ENCODE assay signal across 16 mouse cellular contexts in genomic region chr15:99606515-99606914, GRCm38 (mm10). TPM values are rescaled to one million over a fixed set of nuclear protein-coding genes. Genes with fewer than 3 reads are reported as not detected.
DNase-seq lines count a peak whose midpoint lies in the region; ATAC-seq lines count a peak whose summit lies in the region.
"Had no signal": no experiment of that assay in that cellular context is flagged by ENCODE, and none has a peak within 500 bp of the region (broad histone marks: within the 10 kb centered on the region; RNA-seq: fewer than 3 reads in every experiment).

No protein-coding gene starts in this region.

- H3K4me2 ChIP-seq in forebrain, embryonic 14.5 days (ENCODE audit: low read length), result no peak overlapping the region
- peak overlapping the region; percentile 7; the same call in 1 of the 2 replicates for H3K4me2 ChIP-seq in liver, embryonic 12.5 days
- H3K4me2 ChIP-seq: embryonic facial prominence, embryonic 12.5 days had no signal

- no peak for ATAC-seq in forebrain, embryonic 14.5 days
- ATAC-seq in liver, embryonic 12.5 days, result peak; percentile 77
- ATAC-seq in inflammation-experienced regulatory T-cells, adult 6 months, result no peak
- ATAC-seq: Patski had no signal

- intact Hi-C loops in left cerebral cortex, postnatal 4 days (cut with DNase I), result no loop called here

- 0 out of 2 replicates have a peak overlapping the region, but pooled peaks have one; percentile 25 for H3K27ac ChIP-seq in forebrain, embryonic 10.5 days
- no peak overlapping the region for H3K27ac ChIP-seq in forebrain, embryonic 14.5 days (ENCODE audit: low read depth, low read length)
- H3K27ac ChIP-seq in liver, embryonic 12.5 days, result no peak overlapping the region
- H3K27ac ChIP-seq in limb, embryonic 10.5 days, result no peak overlapping the region
- H3K27ac ChIP-seq: embryonic facial prominence, embryonic 12.5 days had no signal

- no peak overlapping the region for H3K9ac ChIP-seq in forebrain, embryonic 14.5 days (ENCODE audit: low read length)
- no peak overlapping the region for H3K9ac ChIP-seq in liver, embryonic 12.5 days
- H3K9ac ChIP-seq: embryonic facial prominence, embryonic 12.5 days had no signal

- no peaks in the 10 kb centered on the region for H3K36me3 ChIP-seq in forebrain, embryonic 10.5 days (replicated peaks)
- H3K36me3 ChIP-seq in forebrain, embryonic 14.5 days (ENCODE audit: control insufficient read depth, insufficient read depth, low read length), result no peaks in the 10 kb centered on the region
- H3K36me3 ChIP-seq in liver, embryonic 12.5 days, result no peaks in the 10 kb centered on the region
- H3K36me3 ChIP-seq in limb, embryonic 10.5 days, result no peaks in the 10 kb centered on the region
- H3K36me3 ChIP-seq: embryonic facial prominence, embryonic 12.5 days had no signal

- WGBS in forebrain, embryonic 10.5 days, result 42% methylated on average over 5 of the region's 5 CpGs
- WGBS in forebrain, embryonic 14.5 days, result 37% methylated on average over 5 of the region's 5 CpGs
- 12% methylated on average over 5 of the region's 5 CpGs for WGBS in liver, embryonic 12.5 days (ENCODE audit: insufficient replicate concordance)
- WGBS in limb, embryonic 10.5 days, result 35% methylated on average over 5 of the region's 5 CpGs

- no peaks in the 10 kb centered on the region for H3K9me3 ChIP-seq in forebrain, embryonic 10.5 days
- H3K9me3 ChIP-seq in forebrain, embryonic 14.5 days (replicated peaks; ENCODE audit: control insufficient read depth, low read length), result no peaks in the 10 kb centered on the region
- no peaks in the 10 kb centered on the region for H3K9me3 ChIP-seq in liver, embryonic 12.5 days (replicated peaks)
- H3K9me3 ChIP-seq in limb, embryonic 10.5 days (replicated peaks), result no peaks in the 10 kb centered on the region
- H3K9me3 ChIP-seq: embryonic facial prominence, embryonic 12.5 days had no signal

- H3K27me3 ChIP-seq in forebrain, embryonic 10.5 days (ENCODE audit: poor library complexity, severe bottlenecking), result peaks cover 95% of the 10 kb centered on the region
- no peaks in the 10 kb centered on the region for H3K27me3 ChIP-seq in forebrain, embryonic 14.5 days (replicated peaks; ENCODE audit: control insufficient read depth, insufficient read depth, low read length)
- peaks cover 97% of the 10 kb centered on the region for H3K27me3 ChIP-seq in liver, embryonic 12.5 days (replicated peaks)
- peaks cover 51% of the 10 kb centered on the region for H3K27me3 ChIP-seq in limb, embryonic 10.5 days (ENCODE audit: low read depth, poor library complexity, severe bottlenecking)
- H3K27me3 ChIP-seq: Patski had no signal

- H3K4me3 ChIP-seq in forebrain, embryonic 10.5 days, result no peak overlapping the region
- no peak overlapping the region for H3K4me3 ChIP-seq in forebrain, embryonic 14.5 days (ENCODE audit: low read depth, low read length)
- H3K4me3 ChIP-seq in liver, embryonic 12.5 days, result no peak overlapping the region
- no peak overlapping the region for H3K4me3 ChIP-seq in limb, embryonic 10.5 days
- H3K4me3 ChIP-seq: embryonic facial prominence, embryonic 12.5 days had no signal

- no peak for DNase-seq in forebrain, embryonic 10.5 days (ENCODE audit: extremely low spot score, low spot score)
- no peak for DNase-seq in forebrain, embryonic 14.5 days (ENCODE audit: low spot score)
- DNase-seq in left cerebral cortex, adult 18-20 months (ENCODE audit: low spot score in 2 of 2), result peak; percentile 49 to 65
- no peak for DNase-seq in left cerebral cortex, postnatal 4 days
- DNase-seq in MN1 (ENCODE audit: low spot score), result peak; percentile 71
- no peak for DNase-seq in limb, embryonic 10.5 days (ENCODE audit: low spot score)
- DNase-seq: adrenal gland, postnatal 14 days; cerebellum, adult 8-10 months; lung, adult 2 months; thymus, adult 2 months had no signal

- H3K4me1 ChIP-seq in forebrain, embryonic 10.5 days, result peaks cover 84% of the 10 kb centered on the region
- H3K4me1 ChIP-seq in forebrain, embryonic 14.5 days (ENCODE audit: control insufficient read depth, insufficient read depth, low read length), result peaks cover 19% of the 10 kb centered on the region
- peaks cover 21% of the 10 kb centered on the region for H3K4me1 ChIP-seq in liver, embryonic 12.5 days
- peaks cover 70% of the 10 kb centered on the region for H3K4me1 ChIP-seq in limb, embryonic 10.5 days

RNA-seq across cellular contexts. Expression of gene Aqp6, which starts 5.3 kb away (rescaled TPM):
- polyA plus RNA-seq in forebrain, embryonic 10.5 days (2016; fragmentation: Nextera tagmentation; extraction: Ambion mirVana), result not detected in 2 replicates
- polyA plus RNA-seq in forebrain, embryonic 14.5 days (2014; fragmentation: Nextera tagmentation; extraction: Ambion mirVana), result 0.10 TPM in 1 of 2 replicates, not detected in the other
- under 1 TPM; 0.35 to 0.61 TPM for total RNA-seq in left cerebral cortex, adult 18-20 months (2021)
- not detected for total RNA-seq in left cerebral cortex, postnatal 4 days (2021)
- polyA plus RNA-seq in liver, embryonic 12.5 days (2016; fragmentation: Nextera tagmentation; extraction: Ambion mirVana), result not detected in 2 replicates
- polyA plus RNA-seq in inflammation-experienced regulatory T-cells, adult 6 months (2017; shearing (Covaris generic)), result not detected
- polyA plus RNA-seq in limb, embryonic 10.5 days (2016; fragmentation: Nextera tagmentation; extraction: Ambion mirVana), result not detected in 2 replicates
- total RNA-seq: adrenal gland, postnatal 14 days had no signal
- polyA plus RNA-seq: lung, adult 2 months; Patski had no signal

RNA-seq across cellular contexts. Expression of gene Aqp5, which starts 15.9 kb away (rescaled TPM):
- polyA plus RNA-seq in forebrain, embryonic 10.5 days (2016; fragmentation: Nextera tagmentation; extraction: Ambion mirVana), result not detected in 2 replicates
- 0.15 TPM in 1 of 2 replicates, not detected in the other for polyA plus RNA-seq in forebrain, embryonic 14.5 days (2014; fragmentation: Nextera tagmentation; extraction: Ambion mirVana)
- total RNA-seq in left cerebral cortex, adult 18-20 months (2021), result under 1 TPM in 1 of 2 experiments, not detected in 1; 0.30 TPM
- 1 to 10 TPM in 1 of 2 experiments, under 1 TPM in 1; 0.28 to 1.1 TPM for total RNA-seq in left cerebral cortex, postnatal 4 days (2021)
- polyA plus RNA-seq in liver, embryonic 12.5 days (2016; fragmentation: Nextera tagmentation; extraction: Ambion mirVana), result 0.41 and 1.2 TPM in 2 replicates
- not detected for polyA plus RNA-seq in inflammation-experienced regulatory T-cells, adult 6 months (2017; shearing (Covaris generic))
- not detected in 2 replicates for polyA plus RNA-seq in limb, embryonic 10.5 days (2016; fragmentation: Nextera tagmentation; extraction: Ambion mirVana)

RNA-seq across cellular contexts. Expression of gene Aqp2, which starts 27.7 kb away (rescaled TPM):
- not detected in 2 replicates for polyA plus RNA-seq in forebrain, embryonic 10.5 days (2016; fragmentation: Nextera tagmentation; extraction: Ambion mirVana)
- not detected in 2 replicates for polyA plus RNA-seq in forebrain, embryonic 14.5 days (2014; fragmentation: Nextera tagmentation; extraction: Ambion mirVana)
- total RNA-seq in left cerebral cortex, adult 18-20 months (2021), result not detected
- total RNA-seq in left cerebral cortex, postnatal 4 days (2021), result not detected
- not detected in 2 replicates for polyA plus RNA-seq in liver, embryonic 12.5 days (2016; fragmentation: Nextera tagmentation; extraction: Ambion mirVana)
- polyA plus RNA-seq in inflammation-experienced regulatory T-cells, adult 6 months (2017; shearing (Covaris generic)), result not detected
- polyA plus RNA-seq in limb, embryonic 10.5 days (2016; fragmentation: Nextera tagmentation; extraction: Ambion mirVana), result not detected in 2 replicates
- total RNA-seq: heart, adult 8-10 months; midbrain, postnatal 0 days had no signal
- polyA plus RNA-seq: embryonic facial prominence, embryonic 12.5 days; midbrain, postnatal 0 days; Patski had no signal

RNA-seq across cellular contexts. Expression of gene Racgap1, which starts 44.9 kb away (rescaled TPM):
- polyA plus RNA-seq in forebrain, embryonic 10.5 days (2016; fragmentation: Nextera tagmentation; extraction: Ambion mirVana), result 193 and 201 TPM in 2 replicates
- 74.2 and 78.9 TPM in 2 replicates for polyA plus RNA-seq in forebrain, embryonic 14.5 days (2014; fragmentation: Nextera tagmentation; extraction: Ambion mirVana)
- 10 to 100 TPM; 12.4 to 13.0 TPM for total RNA-seq in left cerebral cortex, adult 18-20 months (2021)
- total RNA-seq in left cerebral cortex, postnatal 4 days (2021), result 10 to 100 TPM; 22.0 to 26.1 TPM
- 93.4 and 96.3 TPM in 2 replicates for polyA plus RNA-seq in liver, embryonic 12.5 days (2016; fragmentation: Nextera tagmentation; extraction: Ambion mirVana)
- polyA plus RNA-seq in inflammation-experienced regulatory T-cells, adult 6 months (2017; shearing (Covaris generic)), result 100 to 1,000 TPM in 1 of 3 experiments, 10 to 100 TPM in 2; 18.4 to 106 (median 18.6) TPM
- 128 and 138 TPM in 2 replicates for polyA plus RNA-seq in limb, embryonic 10.5 days (2016; fragmentation: Nextera tagmentation; extraction: Ambion mirVana)

Comparison
In these comparisons a context has a peak if more than half of its experiments do, and no peak if none do; other contexts are left out.
1. DNase-seq: peak in left cerebral cortex, adult 18-20 months (2 of 2) and MN1 (single experiment); none in forebrain, embryonic 10.5 days (single experiment), forebrain, embryonic 14.5 days (single experiment), left cerebral cortex, postnatal 4 days (single experiment) and limb, embryonic 10.5 days (single experiment).